Mouse (Mus musculus) myocyte (in vitro differentiated cells): ENCODE data around the gene Nid1. TPM values are rescaled to one million over a fixed set of nuclear protein-coding genes. Genes with fewer than 3 reads are reported as not detected.
"Not testable (repeated sequence)": the region's sequence is repeated elsewhere in the genome, so short reads cannot be mapped to it uniquely, and the experiment has no call there.

Experiments used
- H3K27me3 ChIP-seq: one replicate; pipeline ENCODE4 v1.6.1; 2011; ENCODE audit not compliant: control insufficient read depth, insufficient read depth, insufficient read length
- H3K36me3 ChIP-seq: one replicate; pipeline ENCODE4 v1.6.1; 2011; ENCODE audit not compliant: control insufficient read depth, insufficient read depth
- H3K4me2 ChIP-seq: one replicate; pipeline ENCODE4 v1.6.1; 2011; ENCODE audit warnings: low read depth, control low read depth
- H3K4me3 ChIP-seq: one replicate; pipeline ENCODE4 v1.5.1; 2011; ENCODE audit warnings: mild to moderate bottlenecking, control low read depth, moderate library complexity
- H3K79me2 ChIP-seq: one replicate; pipeline ENCODE4 v1.6.1; 2011; ENCODE audit not compliant: control insufficient read depth, insufficient read depth
- H3ac ChIP-seq: one replicate; pipeline ENCODE4 v1.6.1; 2011; ENCODE audit not compliant: control insufficient read depth, insufficient read length
- CEBPB ChIP-seq: IDR thresholded peaks from 2 replicates; pipeline ENCODE4 v1.6.1; 2011; ENCODE audit warnings: mild to moderate bottlenecking, moderate library complexity; ENCODE audit not compliant: poor library complexity, insufficient read depth, severe bottlenecking
- E2F4 ChIP-seq: IDR thresholded peaks from one replicate; pipeline ENCODE4 v1.6.1; 2011; ENCODE audit warnings: mild to moderate bottlenecking, control low read depth, moderate library complexity; ENCODE audit not compliant: insufficient read depth
- MAX ChIP-seq: IDR thresholded peaks from one replicate; pipeline ENCODE4 v1.6.1; 2011; ENCODE audit warnings: low read depth, mild to moderate bottlenecking, control low read depth
- MYOD1 ChIP-seq, 3 experiments: IDR thresholded peaks; one replicate each; pipeline ENCODE4 v1.6.1; 2011; ENCODE audit warnings: control low read depth in 2 of 3, low read depth in 2 of 3, mild to moderate bottlenecking in 2 of 3, moderate library complexity in 1 of 3; ENCODE audit not compliant: insufficient read length in 2 of 3, control insufficient read depth in 1 of 3
- MYOG ChIP-seq, 3 experiments: IDR thresholded peaks; one replicate each; pipeline ENCODE4 v1.6.1; 2011; ENCODE audit warnings: control low read depth in 2 of 3, low read depth in 2 of 3, mild to moderate bottlenecking in 2 of 3; ENCODE audit not compliant: insufficient read length in 2 of 3, control insufficient read depth in 1 of 3, insufficient read depth in 1 of 3
- POLR2A ChIP-seq: IDR thresholded peaks from one replicate; pipeline ENCODE4 v1.6.1; 2011; ENCODE audit warnings: low read depth, mild to moderate bottlenecking, control low read depth, moderate library complexity; ENCODE audit not compliant: insufficient read length
- POLR2AphosphoS2 ChIP-seq: IDR thresholded peaks from one replicate; pipeline ENCODE4 v1.6.1; 2011; ENCODE audit warnings: low read depth, control low read depth; ENCODE audit not compliant: insufficient read length
- REST ChIP-seq: IDR thresholded peaks from one replicate; pipeline ENCODE4 v1.6.1; 2011; ENCODE audit warnings: mild to moderate bottlenecking, control low read depth, moderate library complexity; ENCODE audit not compliant: insufficient read depth, insufficient read length
- SRF ChIP-seq: IDR thresholded peaks from one replicate; pipeline ENCODE4 v1.6.1; 2011; ENCODE audit warnings: low read depth; ENCODE audit not compliant: control insufficient read depth, insufficient read length
- TCF12 ChIP-seq: IDR thresholded peaks from one replicate; pipeline ENCODE4 v1.6.1; 2011; ENCODE audit warnings: mild to moderate bottlenecking, control low read depth; ENCODE audit not compliant: poor library complexity, insufficient read depth, severe bottlenecking
- TCF3 ChIP-seq: IDR thresholded peaks from one replicate; pipeline ENCODE4 v1.6.1; 2011; ENCODE audit warnings: low read depth, control low read depth; ENCODE audit not compliant: insufficient read length
- USF1 ChIP-seq: IDR thresholded peaks from one replicate; pipeline ENCODE4 v1.6.1; 2011; ENCODE audit warnings: low read depth, mild to moderate bottlenecking, control low read depth, moderate library complexity
- polyA plus RNA-seq: library from polyadenylated mRNA; unstranded; fragments of >200 nt; fragmentation: generic; extraction: Trizol; gene quantifications from one replicate; pipeline ENCODE4 v1.2.1, GENCODE M21; 2012; ENCODE audit warnings: missing spikeins

Gene Nid1
- polyA plus RNA-seq, 1 experiment, result 52.1 TPM

DNA sequence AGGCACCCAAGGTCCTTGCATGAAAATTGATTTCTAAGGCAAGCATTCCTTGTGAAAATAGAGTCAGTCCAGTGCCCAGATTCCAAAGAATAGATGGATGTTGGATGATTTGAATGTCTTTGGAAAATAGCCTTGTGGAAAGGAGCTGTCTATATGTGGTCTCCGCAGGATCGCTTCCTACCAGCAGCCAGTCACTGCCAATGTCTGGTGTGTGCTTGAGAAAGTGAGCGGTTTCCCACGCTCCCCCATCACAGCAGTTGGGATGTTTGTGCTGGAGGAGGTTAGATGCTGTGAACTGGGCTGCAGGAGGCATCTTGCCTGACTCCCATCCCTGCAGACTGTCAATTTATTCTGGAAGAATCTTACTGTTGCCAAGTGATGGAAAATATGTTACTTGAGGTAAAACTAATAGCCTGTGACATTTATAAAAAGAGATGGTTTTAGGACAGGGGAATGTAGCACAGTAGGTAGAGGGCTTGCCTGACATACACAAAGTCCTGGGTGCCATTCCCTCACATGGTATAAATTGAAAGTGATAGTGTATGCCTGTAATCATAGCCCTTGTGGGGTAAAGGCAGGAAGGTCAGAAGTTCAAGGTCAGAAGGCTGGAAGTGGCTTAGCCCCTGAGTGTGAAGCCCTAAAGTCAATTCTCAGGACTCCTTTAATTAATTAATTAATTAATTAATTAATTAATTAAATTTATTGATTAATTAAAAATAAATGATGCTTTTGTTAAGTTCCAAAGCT is 24.3 kb downstream of the Nid1 start:
- Histone ChIP-seq H3K4me2 (no peak overlapping the region), H3K79me2 (peaks cover 10% of the 10 kb centered on the region), H3K4me3 (no peak overlapping the region), H3ac (no peak overlapping the region), H3K36me3 (no peaks in the 10 kb centered on the region), H3K27me3 (no peaks in the 10 kb centered on the region)
- TF ChIP-seq REST, result no peak
- no peak for TF ChIP-seq MYOD1 (IDR thresholded peaks at IDR 0.05; ENCODE audit: control insufficient read depth in 1 of 3, insufficient read length in 2 of 3, low read depth in 2 of 3)
- TF ChIP-seq CEBPB, result no peak
- no peak for TF ChIP-seq USF1
- TF ChIP-seq MYOG (IDR thresholded peaks at IDR 0.05; ENCODE audit: control insufficient read depth in 1 of 3, insufficient read depth in 1 of 3, insufficient read length in 2 of 3, low read depth in 2 of 3), result no peak
- no peak for TF ChIP-seq POLR2AphosphoS2
- no peak for TF ChIP-seq TCF3
- TF ChIP-seq TCF12, result no peak
- no peak for TF ChIP-seq MAX
- TF ChIP-seq SRF, result no peak

DNA sequence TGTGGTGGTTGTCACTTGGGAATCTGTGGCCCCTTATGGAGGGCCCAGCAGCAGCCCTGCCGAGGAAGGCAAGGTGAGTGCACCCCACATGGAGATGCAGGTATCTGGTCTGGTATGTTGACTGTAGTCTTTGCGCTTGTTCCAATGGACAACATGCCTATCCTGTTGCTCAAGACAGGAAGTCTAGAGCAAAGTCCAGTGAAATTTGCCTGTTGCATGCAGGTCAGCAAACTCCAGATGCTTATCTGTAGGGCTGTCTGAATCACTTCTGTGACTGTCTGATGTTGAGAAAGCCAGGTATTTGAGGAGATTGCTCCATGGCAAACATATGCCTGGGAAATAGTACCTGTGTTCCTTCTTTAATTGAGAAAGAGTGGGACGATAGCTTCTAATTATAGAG is 26.6 kb downstream of the Nid1 start:
- H3K4me2 ChIP-seq, result no peak overlapping the region
- H3K36me3 ChIP-seq, result no peaks in the 10 kb centered on the region
- no peak overlapping the region for H3ac ChIP-seq
- no peaks in the 10 kb centered on the region for H3K27me3 ChIP-seq
- H3K4me3 ChIP-seq, result no peak overlapping the region
- H3K79me2 ChIP-seq, result no peaks in the 10 kb centered on the region
- no peak for TF ChIP-seq MYOD1 (IDR thresholded peaks at IDR 0.05; ENCODE audit: control insufficient read depth in 1 of 3, insufficient read length in 2 of 3, low read depth in 2 of 3)
- TF ChIP-seq POLR2A, result no peak
- no peak for TF ChIP-seq REST

DNA sequence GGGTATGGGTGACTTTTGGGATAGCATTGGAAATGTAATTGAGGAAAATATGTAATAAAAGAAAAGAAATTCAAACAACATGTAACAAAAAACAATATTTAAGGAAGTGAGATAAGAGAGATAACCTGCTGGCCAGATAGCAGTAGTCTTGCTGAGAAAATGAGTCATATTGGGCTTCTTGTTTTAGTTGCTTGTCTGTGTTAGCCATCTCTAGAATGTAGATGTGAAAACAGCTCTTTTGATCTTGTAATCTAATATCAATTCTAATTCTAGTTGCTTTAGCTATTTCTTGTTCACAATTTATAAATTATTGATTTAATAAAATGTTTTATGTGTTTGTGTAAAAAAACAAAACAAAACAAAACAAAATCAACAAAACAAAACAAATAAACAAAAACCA is 29.9 kb downstream of the Nid1 start:
- H3K4me3 ChIP-seq, H3K27me3 ChIP-seq, H3K4me2 ChIP-seq, H3K79me2 ChIP-seq, H3ac ChIP-seq, H3K36me3 ChIP-seq: not testable (repeated sequence)

DNA sequence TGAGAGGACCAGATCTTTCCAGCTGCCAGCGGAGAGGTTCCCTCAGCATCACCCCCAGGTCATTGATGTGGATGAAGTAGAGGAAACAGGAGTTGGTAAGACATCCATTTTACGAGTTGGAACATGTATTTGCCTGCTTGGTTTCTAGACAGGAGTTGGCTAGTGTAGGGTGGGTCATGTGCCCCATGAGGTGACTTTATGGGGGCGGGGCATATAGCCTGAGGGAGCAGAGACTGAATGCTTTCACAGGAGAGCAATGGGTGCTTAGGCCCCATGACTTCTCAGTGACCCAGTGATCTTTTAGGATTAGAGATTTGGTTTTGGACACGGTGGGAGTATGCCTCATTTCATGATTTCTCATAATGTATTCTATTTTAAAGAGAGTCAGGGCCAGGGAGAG is 31.2 kb downstream of the Nid1 start:
- H3K36me3 ChIP-seq, result peaks cover 4% of the 10 kb centered on the region

DNA sequence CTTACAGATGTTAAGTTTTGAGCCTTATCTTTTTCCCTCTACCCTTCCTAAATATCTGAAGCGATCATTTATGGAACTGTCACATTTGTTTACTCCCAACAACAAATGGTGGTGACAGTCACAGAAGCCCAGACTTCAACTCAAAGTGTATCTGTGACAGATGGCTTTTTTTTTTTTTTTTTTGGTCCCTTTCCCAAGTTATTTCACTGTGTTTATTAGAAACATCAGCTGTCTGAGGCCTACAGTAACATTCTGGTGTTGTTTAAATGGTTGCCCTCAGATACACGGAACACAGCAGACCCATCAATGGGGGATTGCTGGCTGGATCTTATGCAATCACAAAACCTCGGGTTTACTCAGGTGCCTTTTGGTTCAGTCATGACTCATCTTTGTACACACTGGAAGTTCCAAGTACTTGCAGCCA is 34.0 kb downstream of the Nid1 start:
- H3K36me3 ChIP-seq, result peaks cover 10% of the 10 kb centered on the region
- no peak overlapping the region for H3K4me2 ChIP-seq
- H3K27me3 ChIP-seq, result no peaks in the 10 kb centered on the region
- no peak overlapping the region for H3K4me3 ChIP-seq
- no peaks in the 10 kb centered on the region for H3K79me2 ChIP-seq
- no peak for TF ChIP-seq MYOD1 (IDR thresholded peaks at IDR 0.05; ENCODE audit: control insufficient read depth in 1 of 3, insufficient read length in 2 of 3, low read depth in 2 of 3)
- TF ChIP-seq MYOG (IDR thresholded peaks at IDR 0.05; ENCODE audit: control insufficient read depth in 1 of 3, insufficient read depth in 1 of 3, insufficient read length in 2 of 3, low read depth in 2 of 3), result no peak
- TF ChIP-seq POLR2AphosphoS2, result no peak
- TF ChIP-seq MAX, result no peak
- TF ChIP-seq SRF, result no peak
- H3ac ChIP-seq, result no peak overlapping the region

More for the DNA sequence above, 31.2 kb downstream of the Nid1 start:
- H3ac ChIP-seq, result no peak overlapping the region
- H3K4me2 ChIP-seq, result no peak overlapping the region
- no peaks in the 10 kb centered on the region for H3K27me3 ChIP-seq
- TF ChIP-seq MAX (no peak), MYOG (IDR thresholded peaks at IDR 0.05; ENCODE audit: control insufficient read depth in 1 of 3, insufficient read depth in 1 of 3, insufficient read length in 2 of 3, low read depth in 2 of 3) (no peak), REST (no peak), TCF3 (no peak), USF1 (no peak), SRF (no peak), TCF12 (no peak), POLR2AphosphoS2 (no peak), E2F4 (no peak), CEBPB (no peak), POLR2A (no peak), MYOD1 (IDR thresholded peaks at IDR 0.05; ENCODE audit: control insufficient read depth in 1 of 3, insufficient read length in 2 of 3, low read depth in 2 of 3) (no peak)
- H3K4me3 ChIP-seq, result no peak overlapping the region
- H3K79me2 ChIP-seq, result no peaks in the 10 kb centered on the region

DNA sequence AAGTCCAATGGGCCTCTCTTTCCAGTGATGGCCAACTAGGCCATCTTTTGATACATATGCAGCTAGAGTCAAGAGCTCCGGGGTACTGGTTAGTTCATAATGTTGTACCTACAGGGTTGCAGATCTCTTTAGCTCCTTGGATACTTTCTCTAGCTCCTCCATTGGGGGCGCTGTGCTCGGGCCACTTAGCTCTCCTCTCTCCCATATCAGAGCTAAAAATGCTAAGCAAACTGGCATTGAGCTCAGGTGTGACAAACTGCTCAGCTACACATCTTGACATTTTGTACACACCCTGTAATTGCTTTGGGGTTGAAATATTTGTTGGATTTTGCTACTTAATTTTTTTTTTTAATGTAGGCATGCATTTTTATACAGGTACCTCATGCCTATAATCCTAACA is 37.1 kb downstream of the Nid1 start:
- H3K27me3 ChIP-seq, H3K4me3 ChIP-seq, H3K79me2 ChIP-seq, H3ac ChIP-seq, H3K4me2 ChIP-seq: not testable (repeated sequence)
- peaks cover 11% of the 10 kb centered on the region for H3K36me3 ChIP-seq
